Mouse (Mus musculus) heart, postnatal 36 days (tissue): ENCODE results near the gene Rad51b. TPM values are rescaled to one million over a fixed set of nuclear protein-coding genes. Genes with fewer than 3 reads are reported as not detected.

Experiments used
- DNase-seq, 2 experiments: peaks; one replicate each; pipeline ENCODE4 v3.0.0; 2021 to 2022
- intact Hi-C: fragments of 180-260 bp; cut with DNase I; formaldehyde crosslinking; loops from one replicate; pipeline ENCODE4 v1.15.1; 2025
- total RNA-seq, 2 experiments: library from RNA; stranded (reverse); gene quantifications; 2 replicates each; pipeline ENCODE4 v1.2.3; 2021

The Rad51b gene
- total RNA-seq, 2 experiments from 2014 or later: 0.53 to 0.60 TPM

GRCm38 (mm10) chr12:79804776-79805524 is 507.9 kb downstream of the Rad51b start:
- DNase-seq: no peak
- intact Hi-C loops: no loop called here

- intact Hi-C loops: no loop called here
- DNase-seq: no peak
These were observed 509.9 kb downstream of the Rad51b start for GRCm38 (mm10) chr12:79806990-79807389.

DNA sequence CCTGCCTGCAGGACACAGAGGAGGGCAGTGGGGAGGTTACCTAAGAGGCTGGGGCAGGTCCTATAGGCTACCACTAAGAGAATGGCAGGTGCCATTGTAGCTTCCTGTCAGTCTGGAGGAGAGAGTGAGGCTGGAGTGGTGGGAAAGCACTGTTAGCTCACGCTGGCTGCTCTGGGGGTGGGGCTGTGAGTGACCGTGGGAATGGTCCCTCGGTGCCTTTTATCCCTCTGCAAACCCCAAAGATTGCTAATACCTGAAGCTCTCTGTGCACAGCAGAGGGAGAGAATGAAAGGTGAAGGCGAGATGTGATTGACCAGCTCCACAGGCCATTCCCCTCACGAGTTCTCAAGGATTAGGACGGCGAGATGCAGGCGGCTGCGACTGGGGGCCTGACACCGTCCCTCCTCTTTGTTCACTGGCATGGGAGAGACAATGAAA is 510.3 kb downstream of the Rad51b start:
- no peak for DNase-seq
- intact Hi-C loops: no loop called here

DNA sequence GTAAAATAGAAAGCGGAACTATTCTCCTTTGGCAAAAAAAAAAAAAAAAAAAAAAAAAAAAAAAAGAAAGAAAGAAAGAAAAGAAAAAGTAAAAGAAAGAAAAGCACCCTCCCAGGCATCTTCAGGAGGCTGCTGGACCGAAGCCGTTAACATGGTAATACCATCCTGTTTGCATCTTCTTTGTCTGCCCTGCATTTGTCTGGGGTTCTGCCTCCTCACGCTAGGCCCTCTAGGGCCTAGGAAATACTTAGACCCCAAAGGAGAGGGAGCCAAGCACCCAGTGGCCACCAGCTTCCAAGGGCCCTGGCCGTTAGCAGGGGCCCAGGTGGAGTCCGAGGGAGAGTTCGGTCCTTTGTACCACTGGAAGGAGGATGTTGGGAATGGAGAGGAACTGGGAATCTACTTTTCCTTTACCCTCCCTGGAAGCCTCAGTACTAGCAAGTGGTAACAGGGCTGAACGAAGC is 510.9 kb downstream of the Rad51b start:
- intact Hi-C loops: no loop called here
- no peak for DNase-seq

DNA sequence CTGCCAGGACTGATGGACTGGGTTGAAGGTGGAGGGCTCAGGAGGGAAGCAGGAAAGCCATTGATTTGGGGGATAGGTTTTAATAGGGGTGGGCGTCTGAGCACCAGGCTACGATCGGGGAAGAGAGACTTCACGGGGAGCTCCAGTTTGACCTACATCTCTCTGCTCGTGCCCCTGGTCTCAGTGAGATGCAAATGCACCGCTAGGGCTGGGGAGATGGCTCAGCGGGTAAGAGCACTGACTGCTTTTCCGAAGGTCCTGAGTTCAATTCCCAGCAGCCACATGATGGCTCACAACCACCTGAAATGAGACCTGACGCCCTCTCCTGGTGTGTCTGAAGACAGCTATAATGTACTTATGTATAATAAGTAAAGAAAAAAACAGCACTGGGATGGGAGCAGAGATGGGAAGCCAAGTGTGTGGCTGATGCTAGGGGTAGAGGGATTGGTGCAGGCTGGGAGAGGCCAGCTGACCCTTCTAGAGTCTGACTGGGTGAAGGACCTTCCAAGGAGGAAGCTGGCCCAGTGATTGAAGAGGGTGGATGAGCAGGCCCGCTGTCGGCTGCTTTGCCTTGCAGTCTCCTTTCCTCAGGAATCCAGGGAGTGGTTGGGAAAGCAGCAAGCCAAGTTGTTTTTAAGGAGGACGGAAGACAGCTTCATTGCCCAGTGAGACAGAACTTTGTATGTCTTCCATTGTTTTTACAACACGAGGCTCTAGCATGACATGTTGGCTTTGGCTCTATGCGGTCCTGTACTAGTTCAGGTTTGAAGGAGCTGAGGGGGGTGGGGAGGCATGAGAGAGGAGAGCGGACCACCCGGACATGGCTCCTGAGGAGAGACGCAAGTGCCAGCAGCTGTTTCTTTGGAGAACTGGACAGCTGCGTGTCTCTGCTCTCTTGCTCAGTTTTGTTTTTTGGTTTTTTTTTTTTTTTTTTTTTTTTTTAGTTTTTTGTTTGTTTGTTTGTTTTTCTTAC is 511.6 kb downstream of the Rad51b start:
- intact Hi-C loops: no loop called here

GRCm38 (mm10) chr12:79809518-79809917 is 512.4 kb downstream of the Rad51b start:
- intact Hi-C loops: no loop called here
- no peak for DNase-seq

More for the DNA sequence above, 511.6 kb downstream of the Rad51b start:
- DNase-seq: no peak

DNA sequence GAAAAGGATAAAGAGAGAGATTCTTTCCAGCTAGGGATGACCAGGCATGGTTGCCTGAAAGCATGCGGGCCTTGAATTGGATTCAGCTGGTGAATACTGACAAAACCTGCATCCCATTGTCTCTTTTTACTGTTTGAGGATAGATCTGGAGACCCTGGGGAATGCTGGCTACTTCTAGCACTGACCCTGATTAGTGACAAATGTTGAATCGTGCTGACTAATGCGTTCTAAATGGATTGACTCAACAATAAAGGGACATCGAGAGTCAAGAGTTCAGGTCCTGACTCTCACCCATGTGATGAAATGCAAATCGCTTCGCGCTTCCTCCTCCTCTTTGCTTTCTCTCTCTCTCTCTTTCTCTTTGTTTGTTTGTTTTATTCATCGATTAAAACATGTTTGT is 515.3 kb downstream of the Rad51b start:
- intact Hi-C loops: no loop called here
- no peak for DNase-seq

- intact Hi-C loops: no loop called here
- no peak for DNase-seq
These were observed 515.9 kb downstream of the Rad51b start for GRCm38 (mm10) chr12:79812838-79813563.

DNA sequence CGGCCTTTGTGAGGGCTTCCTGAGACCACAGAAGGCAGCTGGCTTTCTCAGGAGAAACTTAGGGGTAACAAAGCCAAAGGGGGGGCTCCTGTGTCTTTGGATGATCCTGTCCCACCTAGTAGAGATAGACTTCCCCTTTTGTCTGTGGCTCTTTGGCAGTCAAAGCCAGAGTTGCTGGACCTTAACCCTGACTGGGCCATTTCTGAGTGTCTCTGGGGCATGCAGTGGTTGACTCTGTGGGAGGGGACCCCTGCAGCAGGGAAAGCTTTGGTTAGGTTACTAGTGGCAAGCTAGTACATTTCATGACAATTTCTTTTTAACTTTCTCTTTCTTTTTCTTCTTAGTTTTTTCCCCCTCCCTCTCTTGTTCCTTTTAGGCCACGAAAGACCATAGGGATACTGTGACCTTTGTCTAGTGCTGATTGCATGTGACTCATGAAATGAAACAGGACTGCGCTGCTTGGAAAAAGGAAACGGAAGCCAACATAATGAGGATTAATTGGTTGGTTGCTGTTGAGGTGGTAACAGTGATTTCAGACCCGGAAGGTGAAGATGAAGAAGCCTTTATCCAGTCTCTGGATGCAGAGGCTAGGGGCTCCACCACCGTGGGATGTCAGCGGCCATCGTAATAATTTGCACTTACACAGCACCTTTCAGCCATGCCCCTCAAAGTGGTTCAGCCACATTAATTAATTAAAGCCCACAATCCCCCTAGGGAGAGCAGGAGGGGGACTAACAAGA is 516.7 kb downstream of the Rad51b start:
- no peak for DNase-seq
- intact Hi-C loops: no loop called here

- intact Hi-C loops: no loop called here
- DNase-seq: no peak
These were observed 517.4 kb downstream of the Rad51b start for GRCm38 (mm10) chr12:79814312-79815091.

GRCm38 (mm10) chr12:79816241-79816640 is 519.2 kb downstream of the Rad51b start:
- DNase-seq: no peak
- intact Hi-C loops: no loop called here

- intact Hi-C loops: no loop called here
These were observed 523.3 kb downstream of the Rad51b start for GRCm38 (mm10) chr12:79820228-79820958.

DNA sequence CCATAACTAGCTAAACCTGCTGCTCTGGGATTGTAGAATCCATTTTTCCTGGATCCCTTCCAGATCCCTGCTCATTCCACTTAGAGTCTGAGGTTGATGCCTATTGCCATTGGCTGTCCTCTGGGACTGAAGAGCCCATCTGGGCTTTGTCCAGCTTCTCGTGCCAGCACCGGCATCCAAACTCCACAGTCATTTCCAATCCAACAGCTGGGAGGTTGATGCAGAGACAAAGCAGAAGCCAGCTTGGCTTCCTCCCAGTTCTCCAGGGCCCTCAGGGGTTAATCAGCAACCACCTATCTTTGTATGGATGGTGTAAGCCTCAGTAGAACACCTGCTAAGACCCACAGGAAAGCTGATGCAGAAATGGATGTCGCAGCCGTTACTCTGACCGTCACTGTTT is 524.8 kb downstream of the Rad51b start:
- intact Hi-C loops: no loop called here
- DNase-seq: peak in 1 of 2 experiments; percentile 53

More at GRCm38 (mm10) chr12:79820228-79820958, 523.3 kb downstream of the Rad51b start:
- no peak for DNase-seq

- DNase-seq: no peak
- intact Hi-C loops: no loop called here
These were observed 525.3 kb downstream of the Rad51b start for GRCm38 (mm10) chr12:79822401-79822800.

GRCm38 (mm10) chr12:79825922-79826321 is 528.8 kb downstream of the Rad51b start:
- intact Hi-C loops: no loop called here
- DNase-seq: no peak

DNA sequence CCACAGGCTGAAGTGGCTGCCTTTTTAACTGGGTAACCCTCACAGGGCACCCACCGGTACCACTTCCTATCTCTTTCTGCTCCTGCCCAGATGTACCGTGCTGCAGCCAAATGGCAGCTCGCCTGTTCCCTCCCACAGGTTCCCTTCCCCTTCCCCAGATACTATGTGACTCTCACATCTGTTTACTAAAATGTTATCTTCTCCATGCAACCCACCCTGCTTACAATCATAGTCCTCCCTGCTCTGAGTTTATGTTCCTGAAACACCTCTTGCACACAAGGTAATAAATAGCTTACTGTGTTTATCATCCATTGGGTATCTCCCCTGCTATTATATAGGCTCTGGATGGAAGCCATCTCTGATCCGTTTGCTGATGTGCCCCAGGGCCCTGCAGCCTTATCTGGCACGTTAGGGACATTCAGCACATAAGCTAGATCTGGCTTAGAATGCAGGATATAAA is 530.2 kb downstream of the Rad51b start:
- intact Hi-C loops: no loop called here

GRCm38 (mm10) chr12:79827735-79828134 is 530.7 kb downstream of the Rad51b start:
- intact Hi-C loops: no loop called here

More for the DNA sequence above, 530.2 kb downstream of the Rad51b start:
- DNase-seq: no peak

DNA sequence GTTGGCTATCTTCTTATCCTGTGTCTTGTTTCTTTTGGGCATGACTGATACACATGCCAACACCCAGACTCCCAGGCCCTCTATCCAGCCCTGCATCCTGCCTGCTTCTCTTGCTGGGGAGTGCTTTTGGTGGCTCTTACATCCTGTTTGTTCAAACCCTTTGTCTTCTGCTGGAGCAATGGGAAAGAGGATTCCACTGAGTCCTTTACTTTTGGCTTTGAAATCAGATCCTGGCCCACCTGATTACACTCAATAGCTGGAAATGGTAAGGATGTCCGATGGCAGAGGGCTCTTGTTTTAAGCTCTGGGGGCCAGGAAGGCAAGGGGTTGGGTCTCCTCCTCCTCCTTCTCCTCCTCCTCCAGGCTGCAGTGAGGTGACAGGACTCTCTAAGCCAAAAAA is 533.6 kb downstream of the Rad51b start:
- DNase-seq: no peak

More at GRCm38 (mm10) chr12:79827735-79828134, 530.7 kb downstream of the Rad51b start:
- no peak for DNase-seq

More for the DNA sequence above, 533.6 kb downstream of the Rad51b start:
- intact Hi-C loops: loop anchor here (2.0 to 5.0 kb wide), 2 partner anchors 34 to 73 kb away; no protein-coding TSS in a partner anchor
